Mouse (Mus musculus) embryonic facial prominence, embryonic 12.5 days (tissue): ENCODE measurements around the gene Mtg2. TPM values are rescaled to one million over a fixed set of nuclear protein-coding genes. Genes with fewer than 3 reads are reported as not detected.
A peak's percentile ranks its signal among the peaks of the same experiment; 100 is the strongest.

ENCODE experiments used
- ATAC-seq: fragments of 200-750 bp; cut with Nextera tagmentation; 2 replicates; pipeline ENCODE4 v1.8.0; 2017; ENCODE audit not compliant: insufficient number of reproducible peaks, insufficient read depth, low FRiP score, low TSS enrichment
- H3K27ac ChIP-seq: fragments of 300-500 bp; sonication (generic); 2 replicates; pipeline ENCODE4 v1.5.1; 2016; ENCODE audit warnings: mild to moderate bottlenecking
- H3K27me3 ChIP-seq: fragments of 300-500 bp; sonication (generic); 2 replicates; pipeline ENCODE4 v1.6.1; 2016; ENCODE audit warnings: mild to moderate bottlenecking, moderate library complexity
- H3K36me3 ChIP-seq: fragments of 300-500 bp; sonication (generic); 2 replicates; pipeline ENCODE4 v1.6.1; 2016; ENCODE audit warnings: mild to moderate bottlenecking
- H3K4me1 ChIP-seq: fragments of 300-500 bp; sonication (generic); 2 replicates; pipeline ENCODE4 v1.6.1; 2016
- H3K4me2 ChIP-seq: fragments of 300-500 bp; sonication (generic); replicated peaks from 2 replicates; pipeline ENCODE4 v1.6.1; 2016; ENCODE audit warnings: mild to moderate bottlenecking, moderate library complexity
- H3K4me3 ChIP-seq: fragments of 300-500 bp; sonication (generic); 2 replicates; pipeline ENCODE4 v1.5.1; 2016; ENCODE audit warnings: mild to moderate bottlenecking
- H3K9ac ChIP-seq: fragments of 300-500 bp; sonication (generic); 2 replicates; pipeline ENCODE4 v1.6.1; 2016; ENCODE audit warnings: mild to moderate bottlenecking, moderate library complexity
- H3K9me3 ChIP-seq: fragments of 300-500 bp; sonication (generic); 2 replicates; pipeline ENCODE4 v1.6.1; 2016; ENCODE audit warnings: mild to moderate bottlenecking, moderate library complexity
- WGBS: fragments of 180-500 bp; shearing (Covaris S2); methylation state at CpG from one replicate; pipeline ENCODE4 v1.1.7; 2016; 5-methylcytosine and 5-hydroxymethylcytosine counted together
- polyA plus RNA-seq: library from polyadenylated mRNA; unstranded; fragments of >200 nt; fragmentation: Nextera tagmentation; extraction: Ambion mirVana; gene quantifications from 2 replicates; pipeline ENCODE4 v1.2.1, GENCODE M21; 2016

Gene Mtg2
- polyA plus RNA-seq, 1 experiment from 2014 or later, result 29.0 TPM

DNA sequence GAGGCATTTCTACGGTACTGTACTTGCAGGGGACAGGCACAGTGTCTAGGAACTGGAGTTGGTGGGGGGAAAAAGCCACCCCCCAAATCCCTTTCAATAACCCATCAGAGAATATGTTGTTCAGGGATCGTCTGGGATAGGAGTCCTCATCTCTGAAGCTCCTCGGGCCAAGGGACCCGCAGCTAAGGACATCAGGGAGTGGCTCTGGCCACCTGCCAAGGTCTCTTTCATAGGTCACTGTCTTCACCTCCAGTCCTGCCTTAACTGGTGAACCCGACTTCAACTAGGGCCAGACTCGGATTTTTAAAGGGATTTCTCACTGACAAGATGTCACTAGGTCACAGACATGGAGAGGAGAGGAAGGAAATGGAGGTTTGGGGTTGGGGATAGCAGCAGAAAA, 37.9 kb downstream of the Mtg2 start:
- Histone ChIP-seq H3K27ac (no peak overlapping the region), H3K4me1 (peaks cover 13% of the 10 kb centered on the region), H3K36me3 (no peaks in the 10 kb centered on the region), H3K9ac (no peak overlapping the region), H3K27me3 (peaks cover 38% of the 10 kb centered on the region), H3K4me3 (no peak overlapping the region), H3K9me3 (no peaks in the 10 kb centered on the region), H3K4me2 (no peak overlapping the region)
- no peak for ATAC-seq
- WGBS, result 66% methylated on average over 6 of the region's 6 CpGs

DNA sequence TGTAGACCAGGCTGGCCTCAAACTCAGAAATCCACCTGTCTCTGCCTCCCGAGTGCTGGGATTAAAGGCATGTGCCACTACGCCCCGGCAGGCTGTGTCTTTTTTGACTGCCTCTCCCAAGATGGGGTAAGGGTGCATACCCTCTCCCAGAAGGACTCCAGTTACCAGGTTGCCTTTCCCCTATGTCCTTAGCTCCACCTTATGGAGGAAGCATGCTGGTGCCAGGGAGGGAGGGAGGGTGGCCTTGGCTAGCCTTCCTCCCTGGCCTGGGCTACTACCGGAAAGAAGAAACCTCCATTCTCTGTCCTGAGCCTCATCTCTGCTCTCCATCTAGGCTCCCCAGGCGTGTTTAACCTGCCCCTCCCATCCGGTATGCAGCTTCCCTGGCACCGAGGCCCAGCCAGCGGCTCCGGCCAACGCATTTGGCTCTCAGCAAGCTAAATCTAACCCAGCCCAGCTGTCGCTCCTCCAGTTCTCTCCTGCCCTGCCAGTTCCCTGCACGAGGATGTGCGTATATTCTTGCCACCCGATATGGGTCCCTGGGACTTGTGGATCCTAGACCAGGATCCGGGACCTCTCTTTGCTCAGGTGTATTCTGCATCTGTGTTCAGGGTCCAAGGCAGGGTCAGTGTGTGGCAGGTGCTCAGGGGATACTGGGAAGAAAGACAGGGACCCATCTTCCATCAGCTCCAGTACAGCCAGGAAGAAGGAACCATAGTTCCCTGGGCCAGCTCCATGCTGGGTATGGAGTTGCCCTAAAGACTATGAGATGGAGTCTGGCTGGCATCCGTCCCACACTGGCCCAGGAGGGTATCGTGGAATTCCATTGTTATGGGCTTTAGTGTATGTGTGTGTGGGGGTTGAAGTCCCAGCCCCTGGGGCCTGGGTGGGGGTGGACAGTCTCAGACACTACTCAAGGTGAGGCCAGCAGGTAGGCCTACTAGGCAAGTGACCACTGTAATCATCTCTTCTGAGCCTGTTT, 43.8 kb downstream of the Mtg2 start:
- ATAC-seq, result no peak
- 53% methylated on average over 17 of the region's 17 CpGs for WGBS
- Histone ChIP-seq H3K4me1 (peaks cover 22% of the 10 kb centered on the region), H3K27ac (no peak overlapping the region), H3K36me3 (no peaks in the 10 kb centered on the region), H3K9ac (no peak overlapping the region), H3K4me2 (no peak overlapping the region), H3K27me3 (peaks cover 7% of the 10 kb centered on the region; the same call in 1 of the 2 replicates), H3K9me3 (no peaks in the 10 kb centered on the region), H3K4me3 (no peak overlapping the region)

DNA sequence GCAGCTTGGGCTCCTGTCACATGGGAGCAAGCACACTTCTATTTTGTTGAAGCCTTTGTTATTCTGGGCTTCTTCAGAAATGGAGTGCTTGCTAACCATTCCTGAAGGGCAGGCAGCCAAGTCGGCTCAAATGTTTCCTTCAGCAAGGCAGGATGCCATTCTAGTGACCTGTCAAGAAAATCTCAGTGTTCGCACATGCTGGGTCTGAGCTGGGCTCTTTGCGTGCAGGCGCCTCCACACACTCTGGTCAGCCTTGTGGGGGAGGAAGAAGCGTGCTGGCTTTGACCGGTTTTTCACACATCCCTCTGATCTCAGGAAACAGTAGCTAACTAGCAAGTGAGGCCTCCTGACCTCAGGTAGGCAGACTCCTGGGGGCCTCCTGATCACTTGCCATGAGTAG, 44.9 kb downstream of the Mtg2 start:
- ATAC-seq, result no peak
- Histone ChIP-seq H3K4me3 (no peak overlapping the region), H3K36me3 (no peaks in the 10 kb centered on the region), H3K4me1 (peaks cover 28% of the 10 kb centered on the region), H3K9me3 (no peaks in the 10 kb centered on the region), H3K9ac (no peak overlapping the region), H3K27ac (no peak overlapping the region), H3K4me2 (no peak overlapping the region), H3K27me3 (peaks cover 4% of the 10 kb centered on the region; the same call in 1 of the 2 replicates)
- 53% methylated on average over 6 of the region's 6 CpGs for WGBS

DNA sequence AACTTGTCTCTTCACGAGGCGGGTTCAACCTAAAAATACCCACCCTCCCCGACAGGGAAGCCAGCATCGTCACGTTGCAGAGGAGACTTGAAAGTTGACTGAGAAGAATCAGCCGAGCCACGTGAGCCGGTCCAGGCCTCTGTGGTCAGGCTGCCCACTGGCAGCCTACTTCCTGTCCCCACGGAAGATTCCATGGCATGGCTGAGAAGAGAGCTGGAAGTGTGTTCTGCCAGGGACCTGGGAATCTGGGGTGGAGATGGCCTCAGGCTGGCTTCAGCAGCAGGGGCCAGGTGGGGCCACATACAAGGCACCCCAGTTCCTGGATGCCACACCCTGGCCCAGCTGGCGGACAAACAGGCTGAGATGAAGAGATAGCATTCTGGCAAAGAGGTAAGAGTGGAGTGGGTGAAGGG, 45.7 kb downstream of the Mtg2 start:
- Histone ChIP-seq H3K4me3 (no peak overlapping the region), H3K9ac (no peak overlapping the region), H3K4me1 (peaks cover 29% of the 10 kb centered on the region), H3K9me3 (no peaks in the 10 kb centered on the region), H3K27me3 (no peaks in the 10 kb centered on the region), H3K36me3 (no peaks in the 10 kb centered on the region), H3K27ac (no peak overlapping the region), H3K4me2 (no peak overlapping the region)
- WGBS, result 73% methylated on average over 10 of the region's 10 CpGs
- no peak for ATAC-seq

DNA sequence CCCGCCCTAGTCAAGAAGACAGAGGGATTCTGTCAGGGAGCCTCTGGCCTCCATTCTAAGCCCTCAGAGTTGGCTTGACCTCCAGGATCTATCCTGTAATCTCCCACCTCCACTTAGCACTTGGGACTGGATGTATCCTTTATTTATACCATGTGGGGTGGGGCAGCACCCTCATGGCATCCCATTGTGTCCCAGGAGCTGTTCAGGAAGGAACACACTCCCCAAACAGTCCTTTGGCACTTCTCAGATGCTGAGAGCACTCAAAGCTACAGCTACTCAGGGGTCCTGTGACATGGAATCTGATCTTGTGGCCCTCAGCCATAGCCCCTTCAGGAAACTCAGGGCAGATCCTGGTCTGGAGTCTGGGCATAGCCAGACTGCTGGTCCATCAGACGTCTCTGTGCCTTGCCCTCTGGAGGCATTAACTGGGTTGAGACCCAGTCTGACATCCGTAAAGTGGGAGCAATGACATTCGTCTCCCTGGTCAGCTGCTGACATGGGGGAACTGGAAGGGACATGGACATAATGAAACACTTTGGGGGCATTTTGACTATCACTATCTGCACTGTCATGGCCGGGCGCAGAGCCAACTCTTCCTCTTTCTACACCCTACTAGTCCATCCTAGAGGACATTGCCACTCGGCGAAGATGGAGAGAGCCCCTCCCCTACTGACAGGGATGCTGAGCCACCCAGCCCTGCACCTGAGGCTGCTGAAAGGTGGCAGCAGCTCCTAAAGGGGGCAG, 46.5 kb downstream of the Mtg2 start:
- WGBS, result 69% methylated on average over 8 of the region's 8 CpGs
- H3K9me3 ChIP-seq, result no peaks in the 10 kb centered on the region
- H3K9ac ChIP-seq, result no peak overlapping the region
- peaks cover 29% of the 10 kb centered on the region for H3K4me1 ChIP-seq
- no peak for ATAC-seq
- H3K36me3 ChIP-seq, result no peaks in the 10 kb centered on the region
- H3K27ac ChIP-seq, result no peak overlapping the region
- H3K4me2 ChIP-seq, result no peak overlapping the region
- H3K4me3 ChIP-seq, result no peak overlapping the region
- H3K27me3 ChIP-seq, result no peaks in the 10 kb centered on the region

DNA sequence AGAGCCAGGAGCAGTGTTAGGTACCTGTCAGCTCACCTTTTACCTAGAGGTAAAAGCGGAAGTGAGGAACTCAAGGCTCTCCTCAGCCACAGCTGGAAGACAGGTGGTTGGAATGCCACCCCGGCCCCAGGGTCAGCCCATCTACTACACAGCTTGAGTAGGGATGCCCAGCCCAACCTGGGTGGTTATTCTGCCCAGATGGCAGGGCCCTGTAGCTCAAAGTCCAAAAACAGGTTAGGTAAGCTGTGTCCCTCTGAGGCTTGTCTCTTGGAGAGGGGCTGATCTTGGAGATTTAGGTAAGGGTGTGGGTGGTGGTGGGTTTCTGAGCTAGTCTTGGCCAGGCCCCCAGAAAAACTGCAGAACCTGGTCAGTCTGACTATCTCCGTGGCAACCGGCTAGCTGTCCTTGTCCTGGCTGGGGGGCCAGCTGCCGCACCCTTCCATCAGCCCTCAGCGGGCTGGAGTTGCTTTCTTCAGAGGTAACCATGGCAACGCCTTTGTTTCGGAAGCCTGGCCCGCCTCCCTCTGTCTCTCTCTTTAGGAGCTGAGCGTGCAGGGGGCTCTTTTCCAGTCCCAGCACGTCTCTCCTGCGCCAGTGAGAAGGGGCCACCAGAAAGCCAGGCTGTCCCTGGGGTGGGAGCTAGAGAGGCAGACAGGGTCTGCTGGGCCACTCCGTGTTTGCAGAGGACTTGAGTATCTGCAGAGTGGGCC, 47.3 kb downstream of the Mtg2 start:
- Histone ChIP-seq H3K9ac (no peak overlapping the region), H3K27ac (no peak overlapping the region), H3K4me2 (peak overlapping the region; percentile 24; the same call in 1 of the 2 replicates), H3K36me3 (no peaks in the 10 kb centered on the region), H3K4me1 (peaks cover 29% of the 10 kb centered on the region), H3K27me3 (no peaks in the 10 kb centered on the region), H3K4me3 (no peak overlapping the region), H3K9me3 (no peaks in the 10 kb centered on the region)
- 9% methylated on average over 13 of the region's 13 CpGs for WGBS
- no peak for ATAC-seq

DNA sequence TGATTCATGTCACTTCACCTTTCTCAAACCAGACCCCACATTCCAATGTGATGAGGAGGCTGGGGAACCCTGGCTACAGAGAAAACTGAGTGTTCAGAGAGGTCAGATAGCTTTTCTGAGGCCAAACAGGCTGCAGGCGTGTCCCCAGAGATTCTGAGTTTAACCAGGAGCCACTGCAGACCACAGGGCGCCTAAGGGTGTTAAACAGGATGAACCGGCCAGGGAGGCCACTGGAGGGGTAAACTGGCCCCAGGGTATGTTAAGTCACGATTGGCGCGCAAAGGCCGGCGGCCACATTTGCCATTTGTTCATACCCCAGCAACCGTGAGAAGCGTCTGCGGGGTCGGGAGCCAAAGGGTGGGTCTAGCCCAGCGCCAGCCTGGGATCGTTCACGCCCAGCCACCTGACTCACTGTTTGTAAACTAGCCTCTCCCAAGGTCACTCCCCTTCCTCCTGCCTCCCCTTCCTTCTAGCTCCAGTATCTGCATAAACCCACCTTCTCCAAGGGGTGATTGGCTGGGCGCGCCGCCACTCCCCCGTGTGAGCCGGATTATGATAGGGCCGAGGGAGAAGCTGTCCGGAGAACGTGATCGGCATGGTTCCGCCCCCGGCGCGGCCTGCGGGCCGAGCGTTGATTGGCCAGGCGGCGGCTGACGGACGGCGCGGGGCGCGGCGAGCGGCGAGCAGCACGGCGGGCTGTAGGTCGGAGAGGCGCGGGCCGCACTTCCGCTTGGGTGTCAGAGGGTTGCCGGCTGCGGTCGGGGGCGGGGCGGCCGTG, 48.5 kb downstream of the Mtg2 start, which contains the start of gene Osbpl2:
Gene Osbpl2, plus strand, starts transcription at position 646 of the 778 bp plus-strand sequence.
- peak within 1 kb of the TSS; percentile 77 for H3K4me3 ChIP-seq
- peak within 1 kb of the TSS; percentile 84 for H3K9ac ChIP-seq
- WGBS, result under 1% methylated on average over 55 of the region's 55 CpGs
- H3K27me3 ChIP-seq, result no peaks in the 10 kb centered on the region
- no peaks in the 10 kb centered on the region for H3K9me3 ChIP-seq
- H3K4me2 ChIP-seq, result peak within 1 kb of the TSS; percentile 88
- peaks cover 7% of the 10 kb centered on the region; the same call in 1 of the 2 replicates for H3K36me3 ChIP-seq
- peak; percentile 99 for ATAC-seq
- peak within 1 kb of the TSS; percentile 42 for H3K27ac ChIP-seq
- H3K4me1 ChIP-seq, result peaks cover 29% of the 10 kb centered on the region

DNA sequence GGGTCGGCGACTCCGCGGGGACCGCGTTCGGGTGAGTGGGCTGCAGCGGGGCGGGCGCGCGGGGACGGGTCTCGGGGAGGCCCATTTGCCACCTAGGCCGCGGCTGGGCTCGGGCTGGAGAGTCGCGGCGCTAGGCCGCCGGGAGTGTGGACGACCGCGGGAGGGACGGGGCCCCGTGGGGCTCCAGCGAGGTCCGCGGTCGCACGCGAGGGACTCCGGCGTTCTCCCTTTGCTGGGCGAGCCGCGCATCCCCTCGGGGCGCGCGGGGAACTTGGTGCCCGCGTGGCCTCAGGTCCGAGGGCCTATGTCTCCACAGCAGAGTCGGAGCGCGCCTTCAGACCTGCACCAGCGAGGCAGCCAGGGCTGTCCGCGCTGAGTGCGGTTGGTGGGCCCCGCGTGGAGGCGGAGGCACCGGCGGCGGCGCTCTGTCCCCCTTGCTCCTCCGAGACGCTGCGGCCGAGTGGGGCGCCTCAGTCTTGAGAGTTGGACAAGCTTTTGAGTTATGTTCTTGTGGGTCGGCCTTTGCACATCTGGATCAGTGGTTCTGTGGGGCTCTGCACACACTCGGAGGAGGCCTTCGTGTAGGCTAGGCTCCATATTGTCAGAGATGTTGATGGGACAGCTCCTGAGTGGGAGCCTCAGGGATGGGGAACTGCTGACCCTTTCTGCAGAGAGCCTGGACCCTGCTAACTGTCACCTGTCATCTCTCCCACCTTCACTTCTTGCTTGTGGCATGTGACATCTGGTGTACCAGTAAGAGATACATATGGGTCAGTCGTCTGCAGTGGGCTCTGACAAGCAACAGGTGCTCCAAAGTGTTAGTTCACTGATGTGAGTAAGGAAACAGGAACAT, 49.3 kb downstream of the Mtg2 start:
- Histone ChIP-seq H3K36me3 (peaks cover 8% of the 10 kb centered on the region; the same call in 1 of the 2 replicates), H3K4me2 (peak overlapping the region; percentile 88), H3K9me3 (no peaks in the 10 kb centered on the region), H3K9ac (peak overlapping the region; percentile 84), H3K27ac (peak overlapping the region; percentile 32), H3K4me1 (peaks cover 24% of the 10 kb centered on the region), H3K4me3 (peak overlapping the region; percentile 77), H3K27me3 (no peaks in the 10 kb centered on the region)
- WGBS, result under 1% methylated on average over 34 of the region's 68 CpGs
- ATAC-seq, result peak; percentile 4; the same call in 1 of the 2 replicates

DNA sequence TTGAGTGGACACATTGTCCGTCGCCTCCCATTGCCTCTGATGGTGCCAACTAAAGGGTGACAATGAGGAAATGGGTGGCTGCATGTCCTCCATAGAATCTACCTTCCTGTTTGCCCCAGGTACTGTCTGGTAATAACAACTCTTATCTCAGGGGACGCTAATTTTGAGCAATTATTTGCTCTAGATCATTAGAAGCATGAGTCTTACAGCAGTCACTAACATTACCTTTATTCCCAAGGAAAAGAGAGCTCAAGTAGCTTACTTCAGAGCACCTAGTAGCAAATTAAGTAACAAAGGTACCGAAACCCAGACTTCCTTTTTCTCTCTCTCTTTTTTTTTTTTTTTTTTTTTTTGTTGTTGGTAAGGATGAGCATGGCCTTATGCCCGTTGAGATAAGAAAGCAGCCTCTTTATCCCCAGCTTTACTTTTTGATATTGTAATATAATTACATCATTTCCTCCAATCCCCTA, 49.9 kb downstream of the Mtg2 start:
- WGBS, result 67% methylated on average over 5 of the region's 5 CpGs
- Histone ChIP-seq H3K27ac (no peak overlapping the region), H3K36me3 (peaks cover 8% of the 10 kb centered on the region; the same call in 1 of the 2 replicates), H3K9ac (peak overlapping the region; percentile 84), H3K9me3 (no peaks in the 10 kb centered on the region), H3K4me1 (peaks cover 24% of the 10 kb centered on the region), H3K4me2 (peak overlapping the region; percentile 88), H3K4me3 (peak overlapping the region; percentile 77), H3K27me3 (no peaks in the 10 kb centered on the region)
- no peak for ATAC-seq

DNA sequence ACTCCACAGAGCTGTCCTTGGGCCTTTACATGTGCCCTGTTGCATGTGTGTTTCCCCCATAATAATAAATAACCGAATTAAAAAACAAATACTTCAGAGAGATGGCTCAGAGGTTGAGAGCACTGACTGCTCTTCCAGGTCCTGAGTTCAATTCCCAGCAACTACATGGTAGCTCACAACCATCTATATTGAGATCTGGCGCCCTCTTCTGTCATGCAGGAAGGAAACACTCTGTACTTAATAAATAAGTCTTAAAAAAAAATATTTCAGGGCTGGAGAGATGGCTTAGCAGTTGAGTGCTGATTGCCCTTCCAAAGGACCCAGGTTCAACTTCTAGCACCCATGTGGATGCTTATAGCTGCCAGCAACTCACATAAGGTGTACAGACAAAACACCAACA, 53.8 kb downstream of the Mtg2 start:
- Histone ChIP-seq H3K9me3 (no peaks in the 10 kb centered on the region), H3K36me3 (peaks cover 8% of the 10 kb centered on the region; the same call in 1 of the 2 replicates), H3K9ac (no peak overlapping the region), H3K27me3 (no peaks in the 10 kb centered on the region), H3K4me3 (no peak overlapping the region), H3K27ac (no peak overlapping the region), H3K4me1 (peaks cover 10% of the 10 kb centered on the region), H3K4me2 (no peak overlapping the region)
- WGBS, result 77% methylated on average over 2 of the region's 2 CpGs
- ATAC-seq, result no peak
